11 mouse cellular contexts compared by ENCODE assay signal in genomic region chrX:142469048-142469634, GRCm38 (mm10).
DNase-seq lines count a peak whose midpoint lies in the region; ATAC-seq and TF ChIP-seq lines count a peak whose summit lies in the region.
"Had no signal": no experiment of that assay in that cellular context is flagged by ENCODE, and none has a peak within 500 bp of the region (broad histone marks: within the 10 kb centered on the region; RNA-seq: fewer than 3 reads in every experiment).

No protein-coding gene starts in this region.

- no peak overlapping the region for H3K9ac ChIP-seq in hindbrain, embryonic 16.5 days (ENCODE audit: low read depth, low read length)
- H3K9ac ChIP-seq in embryonic facial prominence, embryonic 14.5 days (ENCODE audit: low read depth, low read length) = no peak overlapping the region
- no peak overlapping the region for H3K9ac ChIP-seq in stomach, postnatal 0 days (ENCODE audit: low read length)
- H3K9ac ChIP-seq: liver, embryonic 13.5 days had no signal

- H3K4me3 ChIP-seq in hindbrain, embryonic 10.5 days = no peak overlapping the region
- H3K4me3 ChIP-seq in hindbrain, embryonic 16.5 days (ENCODE audit: low read length) = no peak overlapping the region
- H3K4me3 ChIP-seq in embryonic facial prominence, embryonic 14.5 days (ENCODE audit: low read depth, low read length) = no peak overlapping the region
- H3K4me3 ChIP-seq in stomach, postnatal 0 days (ENCODE audit: low read depth, low read length) = no peak overlapping the region
- H3K4me3 ChIP-seq: gastrocnemius, adult 2 months; liver, embryonic 13.5 days had no signal

- H3K27me3 ChIP-seq in hindbrain, embryonic 10.5 days (ENCODE audit: insufficient read depth, poor library complexity, severe bottlenecking) = peaks cover 45% of the 10 kb centered on the region
- H3K27me3 ChIP-seq in hindbrain, embryonic 16.5 days (replicated peaks; ENCODE audit: control insufficient read depth, insufficient read depth, low read length) = peaks cover 4% of the 10 kb centered on the region; the same call in 1 of the 2 replicates
- H3K27me3 ChIP-seq in embryonic facial prominence, embryonic 14.5 days (replicated peaks; ENCODE audit: control insufficient read depth, insufficient read depth, low read length) = peaks cover 22% of the 10 kb centered on the region; the same call in 1 of the 2 replicates
- H3K27me3 ChIP-seq in stomach, postnatal 0 days (ENCODE audit: control insufficient read depth, insufficient read depth, low read length) = no peaks in the 10 kb centered on the region
- H3K27me3 ChIP-seq: liver, embryonic 13.5 days had no signal

- no peak overlapping the region for H3K4me2 ChIP-seq in hindbrain, embryonic 16.5 days (ENCODE audit: low read length)
- H3K4me2 ChIP-seq in embryonic facial prominence, embryonic 14.5 days (ENCODE audit: low read depth, low read length) = no peak overlapping the region
- H3K4me2 ChIP-seq in stomach, postnatal 0 days (replicated peaks; ENCODE audit: low read depth) = no peak overlapping the region
- H3K4me2 ChIP-seq: liver, embryonic 13.5 days had no signal

- H3K36me3 ChIP-seq in hindbrain, embryonic 10.5 days = no peaks in the 10 kb centered on the region
- no peaks in the 10 kb centered on the region for H3K36me3 ChIP-seq in hindbrain, embryonic 16.5 days (ENCODE audit: control insufficient read depth, insufficient read depth, low read length)
- H3K36me3 ChIP-seq in embryonic facial prominence, embryonic 14.5 days (ENCODE audit: control insufficient read depth, insufficient read depth, low read length) = no peaks in the 10 kb centered on the region
- no peaks in the 10 kb centered on the region for H3K36me3 ChIP-seq in stomach, postnatal 0 days (ENCODE audit: control insufficient read depth, insufficient read depth, low read length)
- H3K36me3 ChIP-seq: liver, embryonic 13.5 days had no signal

- no peak for TF ChIP-seq CTCF in stomach, postnatal 0 days (IDR thresholded peaks at IDR 0.05; ENCODE audit: low read depth)

- peak overlapping the region; percentile 83 for H3K27ac ChIP-seq in hindbrain, embryonic 10.5 days
- H3K27ac ChIP-seq in hindbrain, embryonic 16.5 days (ENCODE audit: low read depth, low read length) = no peak overlapping the region
- H3K27ac ChIP-seq in embryonic facial prominence, embryonic 14.5 days (replicated peaks; ENCODE audit: low read depth, low read length) = no peak overlapping the region
- 0 out of 2 replicates have a peak overlapping the region, but pooled peaks have one; percentile 4 for H3K27ac ChIP-seq in stomach, postnatal 0 days (replicated peaks)
- H3K27ac ChIP-seq: gastrocnemius, adult 2 months; liver, embryonic 13.5 days had no signal

- 26% methylated on average over 7 of the region's 7 CpGs for WGBS in hindbrain, embryonic 10.5 days
- 22% methylated on average over 7 of the region's 7 CpGs for WGBS in hindbrain, embryonic 16.5 days
- WGBS in embryonic facial prominence, embryonic 14.5 days = 21% methylated on average over 7 of the region's 7 CpGs
- WGBS in stomach, postnatal 0 days = 28% methylated on average over 7 of the region's 7 CpGs

- ATAC-seq in hindbrain, embryonic 16.5 days = no peak; the same call in 1 of the 2 replicates
- ATAC-seq in embryonic facial prominence, embryonic 14.5 days (ENCODE audit: low read depth) = peak; percentile 67; the same call in 1 of the 2 replicates
- no peak for ATAC-seq in stomach, postnatal 0 days (ENCODE audit: low FRiP score, low TSS enrichment)

- peaks cover 24% of the 10 kb centered on the region; the same call in 1 of the 2 replicates for H3K4me1 ChIP-seq in hindbrain, embryonic 10.5 days (replicated peaks)
- no peaks in the 10 kb centered on the region for H3K4me1 ChIP-seq in hindbrain, embryonic 16.5 days (ENCODE audit: control insufficient read depth, insufficient read depth, low read depth, low read length)
- H3K4me1 ChIP-seq in embryonic facial prominence, embryonic 14.5 days (ENCODE audit: control insufficient read depth, insufficient read depth, low read length) = no peaks in the 10 kb centered on the region
- H3K4me1 ChIP-seq in stomach, postnatal 0 days (replicated peaks; ENCODE audit: control insufficient read depth, insufficient read depth) = no peaks in the 10 kb centered on the region

- no peak for TF ChIP-seq EP300 in stomach, postnatal 0 days (optimal IDR thresholded peaks at IDR 0.05)

- H3K9me3 ChIP-seq in hindbrain, embryonic 10.5 days = no peaks in the 10 kb centered on the region
- H3K9me3 ChIP-seq in hindbrain, embryonic 16.5 days (ENCODE audit: control insufficient read depth, low read length) = no peaks in the 10 kb centered on the region
- no peaks in the 10 kb centered on the region for H3K9me3 ChIP-seq in embryonic facial prominence, embryonic 14.5 days (ENCODE audit: control insufficient read depth, low read length)
- H3K9me3 ChIP-seq in stomach, postnatal 0 days (ENCODE audit: control insufficient read depth, low read length) = no peaks in the 10 kb centered on the region
- H3K9me3 ChIP-seq: liver, embryonic 13.5 days had no signal

- peak; percentile 27 for DNase-seq in hindbrain, embryonic 10.5 days (ENCODE audit: low spot score)
- peak; percentile 15 for DNase-seq in thymus, postnatal 0 days (ENCODE audit: low spot score)
- DNase-seq in thymus, postnatal 10 days (ENCODE audit: low spot score in 2 of 2) = no peak
- DNase-seq in embryonic facial prominence, embryonic 14.5 days (ENCODE audit: low spot score) = peak; percentile 35
- no peak for DNase-seq in stomach, postnatal 0 days (ENCODE audit: low spot score)
- no peak for DNase-seq in heart, adult 11 months
- DNase-seq in ovary, postnatal 14 days (ENCODE audit: low spot score) = no peak
- DNase-seq: cerebellum, adult 18-20 months; gastrocnemius, adult 2 months; liver, embryonic 13.5 days had no signal

Comparison
In these comparisons a context has a peak if more than half of its experiments do, and no peak if none do; other contexts are left out.
1. DNase-seq: peak in hindbrain, embryonic 10.5 days (single experiment), thymus, postnatal 0 days (single experiment) and embryonic facial prominence, embryonic 14.5 days (single experiment); none in thymus, postnatal 10 days (0 of 2), stomach, postnatal 0 days (single experiment), heart, adult 11 months (single experiment) and ovary, postnatal 14 days (single experiment).
2. H3K27ac ChIP-seq: peak in hindbrain, embryonic 10.5 days (single experiment) and stomach, postnatal 0 days (single experiment); none in hindbrain, embryonic 16.5 days (single experiment) and embryonic facial prominence, embryonic 14.5 days (single experiment).